Mouse (Mus musculus) cerebellum, adult 2 months (tissue): ENCODE measurements around the gene Panx2. TPM values are rescaled to one million over a fixed set of nuclear protein-coding genes. Genes with fewer than 3 reads are reported as not detected.
A peak's percentile ranks its signal among the peaks of the same experiment; 100 is the strongest.

Source experiments
- DNase-seq, 2 experiments: peaks; one replicate each; pipeline ENCODE4 v3.0.0; 2021
- H3K27ac ChIP-seq: fragments of 200-500 bp; 2 replicates; pipeline ENCODE4 v1.5.1; 2012; ENCODE audit warnings: low read length, control low read depth, inconsistent platforms; ENCODE audit not compliant: insufficient read depth
- H3K27me3 ChIP-seq: fragments of 200-500 bp; 2 replicates; pipeline ENCODE4 v1.6.1; 2012; ENCODE audit warnings: inconsistent platforms, mild to moderate bottlenecking, low read length, moderate library complexity; ENCODE audit not compliant: control insufficient read depth, insufficient read depth
- H3K4me1 ChIP-seq: fragments of 200-500 bp; 2 replicates; pipeline ENCODE4 v1.6.1; 2011; ENCODE audit warnings: low read length; ENCODE audit not compliant: control insufficient read depth, insufficient read depth
- H3K4me3 ChIP-seq: fragments of 200-500 bp; replicated peaks from 2 replicates; pipeline ENCODE3; 2011; ENCODE audit warnings: mild to moderate bottlenecking, low read depth, low read length, control low read depth; ENCODE audit not compliant: insufficient read depth
- CTCF ChIP-seq: fragments of 200-500 bp; IDR thresholded peaks from 2 replicates; pipeline ENCODE4 v1.5.1; 2011; ENCODE audit warnings: low read depth, mild to moderate bottlenecking, control low read depth, low read length, moderate library complexity, borderline replicate concordance; ENCODE audit not compliant: insufficient read depth
- POLR2A ChIP-seq: fragments of 200-500 bp; IDR thresholded peaks from 2 replicates; pipeline ENCODE4 v1.6.1; 2011; ENCODE audit warnings: low read length, control low read depth, borderline replicate concordance; ENCODE audit not compliant: insufficient read depth
- WGBS: fragments of 180-500 bp; shearing (Covaris S2); methylation state at CpG from one replicate; pipeline ENCODE4 v1.1.7; 2018; 5-methylcytosine and 5-hydroxymethylcytosine counted together
- polyA plus RNA-seq: library from polyadenylated mRNA; depleted of rRNA; stranded (reverse); fragments of >200 nt; gene quantifications from 2 replicates; pipeline ENCODE4 v1.2.3, GENCODE M21; 2012; rRNA removed

Gene Panx2
- polyA plus RNA-seq, 1 experiment: 155 TPM

DNA sequence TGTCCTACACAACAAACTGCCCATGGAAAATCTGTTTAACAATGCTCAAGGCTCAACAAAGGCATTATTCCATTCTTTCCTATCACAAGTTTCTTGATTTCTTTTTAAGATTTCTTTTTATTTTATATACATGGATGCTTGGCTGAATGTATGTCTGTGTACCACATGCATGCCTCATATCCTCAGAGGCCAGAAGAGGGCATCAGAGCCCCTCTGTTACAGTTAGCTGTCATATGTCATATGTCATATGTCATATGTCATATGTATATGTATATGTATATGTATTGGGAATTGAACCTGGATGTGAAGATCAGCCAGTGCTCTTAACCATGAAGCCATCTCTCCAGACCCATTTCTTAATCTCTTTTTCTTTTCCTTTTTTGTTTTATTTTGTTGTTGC lies 58.5 kb downstream of the Panx2 start:
- Histone ChIP-seq H3K4me1 (peaks cover 9% of the 10 kb centered on the region), H3K27me3 (no peaks in the 10 kb centered on the region), H3K4me3 (no peak overlapping the region), H3K27ac (no peak overlapping the region)
- DNase-seq: no peak
- TF ChIP-seq CTCF (peak; percentile 9; the same call in 1 of the 2 replicates), POLR2A (no peak)

DNA sequence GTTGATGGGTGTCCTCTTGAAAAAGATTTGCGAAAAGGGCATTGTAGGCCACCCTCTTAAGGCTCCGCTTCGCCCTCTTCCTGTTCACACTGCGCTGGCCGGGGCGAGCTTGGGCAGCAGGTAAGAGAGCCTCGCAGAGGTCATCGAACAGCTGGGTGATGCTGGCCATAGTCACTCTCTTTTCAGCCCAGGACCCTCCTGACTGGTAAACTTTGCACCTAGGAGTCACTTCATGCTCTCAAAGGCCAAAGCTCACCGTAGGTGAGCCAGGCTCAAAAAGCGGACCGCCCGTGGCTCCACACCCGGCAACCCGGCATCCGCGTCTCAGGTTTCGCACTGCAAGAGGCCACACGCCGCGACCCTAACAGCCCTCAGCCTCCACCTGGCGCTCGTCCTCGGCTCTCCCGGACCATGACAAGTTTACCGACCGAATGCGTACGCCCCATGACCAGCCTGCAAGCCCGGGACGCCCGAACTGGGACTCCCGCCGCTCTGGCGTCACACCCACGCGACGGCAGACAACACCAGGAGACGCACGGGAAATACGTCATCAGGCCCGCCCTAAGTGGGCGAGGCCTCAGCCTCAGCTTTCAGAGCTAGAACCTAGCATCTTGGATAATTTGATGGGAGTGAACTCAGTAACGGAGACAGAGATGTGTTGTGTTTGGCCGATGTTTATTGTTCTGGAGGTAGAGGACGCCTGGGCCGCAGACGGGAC lies 63.3 kb downstream of the Panx2 start, which contains the start of gene Tubgcp6:
Tubgcp6 (minus strand) TSS at position 464 of the 718 bp plus-strand sequence.
- peaks cover 21% of the 10 kb centered on the region for H3K4me1 ChIP-seq

More for the DNA sequence above, 63.3 kb downstream of the Panx2 start, which contains the start of gene Tubgcp6:
- TF ChIP-seq POLR2A: peak; percentile 83
- no peak for TF ChIP-seq CTCF
- WGBS: under 1% methylated on average over 47 of the region's 47 CpGs
- Histone ChIP-seq H3K27ac (peak within 1 kb of the TSS; percentile 78), H3K4me3 (peak within 1 kb of the TSS; percentile 88), H3K27me3 (no peaks in the 10 kb centered on the region)
- DNase-seq: peak; percentile 96 to 98

Other genes starting within 250 kb of the Panx2 start
- gene Alg12, start 240.4 kb upstream of the Panx2 start, polyA plus RNA-seq: 17.3 and 18.5 TPM in 2 replicates
- gene Creld2, start 240.1 kb upstream of the Panx2 start, polyA plus RNA-seq: 28.6 and 32.0 TPM in 2 replicates
- 23.4 and 24.2 TPM in 2 replicates for gene Pim3, start 197.5 kb upstream of the Panx2 start, polyA plus RNA-seq
- gene Ttll8, start 105.3 kb upstream of the Panx2 start, polyA plus RNA-seq: 1.4 and 1.6 TPM in 2 replicates
- 141 and 145 TPM in 2 replicates for gene Mlc1, start 80.7 kb upstream of the Panx2 start, polyA plus RNA-seq
- gene Mov10l1, start 76.8 kb upstream of the Panx2 start, polyA plus RNA-seq: 0.02 TPM in 1 of 2 replicates, not detected in the other
- 52.5 and 56.4 TPM in 2 replicates for gene Trabd, start 15.4 kb downstream of the Panx2 start, polyA plus RNA-seq
- gene Selenoo, start 29.4 kb downstream of the Panx2 start, polyA plus RNA-seq: 58.1 and 65.6 TPM in 2 replicates
- 77.4 and 82.1 TPM in 2 replicates for gene Tubgcp6, start 63.4 kb downstream of the Panx2 start, polyA plus RNA-seq
- gene Hdac10, start 69.0 kb downstream of the Panx2 start, polyA plus RNA-seq: 31.4 and 36.3 TPM in 2 replicates
- gene Mapk12, start 81.0 kb downstream of the Panx2 start, polyA plus RNA-seq: 112 and 128 TPM in 2 replicates
- gene Mapk11, start 89.9 kb downstream of the Panx2 start, polyA plus RNA-seq: 58.1 and 64.1 TPM in 2 replicates
- gene Plxnb2, start 121.1 kb downstream of the Panx2 start, polyA plus RNA-seq: 127 and 141 TPM in 2 replicates
- gene Dennd6b, start 136.8 kb downstream of the Panx2 start, polyA plus RNA-seq: 156 and 165 TPM in 2 replicates
- 240 and 262 TPM in 2 replicates for gene Ppp6r2, start 151.8 kb downstream of the Panx2 start, polyA plus RNA-seq